Mouse (Mus musculus) embryonic facial prominence, embryonic 12.5 days (tissue): Measurements from ENCODE around the gene Nradd. TPM values are rescaled to one million over a fixed set of nuclear protein-coding genes. Genes with fewer than 3 reads are reported as not detected.

Experiments used
- microRNA-seq: library from miRNA; unstranded; fragments of <30 nt; microRNA quantifications from one replicate; pipeline ENCODE4, GENCODE M21; 2017
- polyA plus RNA-seq: library from polyadenylated mRNA; unstranded; fragments of >200 nt; fragmentation: Nextera tagmentation; extraction: Ambion mirVana; gene quantifications from 2 replicates; pipeline ENCODE4 v1.2.1, GENCODE M21; 2016

The Nradd gene
- polyA plus RNA-seq, 1 experiment from 2014 or later: 58.8 TPM

Small RNAs within 50 kb of the gene (microRNA-seq; reads per million reads assigned to microRNA genes)
- gene Mir8107: not detected

Other genes with a start within 250 kb of the Nradd start
- 19.3 and 22.3 TPM in 2 replicates for gene Ptpn23, start 216.2 kb downstream of the Nradd start, polyA plus RNA-seq
- 3.3 and 4.1 TPM in 2 replicates for gene Ngp, start 204.7 kb downstream of the Nradd start, polyA plus RNA-seq
- gene Klhl18, start 147.8 kb downstream of the Nradd start, polyA plus RNA-seq: 10.3 and 10.9 TPM in 2 replicates
- 1.4 and 1.5 TPM in 2 replicates for gene Kif9, start 147.5 kb downstream of the Nradd start, polyA plus RNA-seq
- 46.3 and 47.1 TPM in 2 replicates for gene Setd2, start 91.9 kb downstream of the Nradd start, polyA plus RNA-seq
- 1.2 and 1.7 TPM in 2 replicates for gene Nbeal2, start 29.7 kb upstream of the Nradd start, polyA plus RNA-seq
- 118 and 120 TPM in 2 replicates for gene Ccdc12, start 32.1 kb upstream of the Nradd start, polyA plus RNA-seq
- gene Myl3, start 117.4 kb upstream of the Nradd start, polyA plus RNA-seq: 1.9 and 2.4 TPM in 2 replicates
- 115 and 117 TPM in 2 replicates for gene Pth1r, start 122.7 kb upstream of the Nradd start, polyA plus RNA-seq
- not detected in 2 replicates for gene Prss42, start 173.7 kb upstream of the Nradd start, polyA plus RNA-seq
- not detected in 2 replicates for gene Prss44, start 189.5 kb upstream of the Nradd start, polyA plus RNA-seq
- not detected in 2 replicates for gene Prss43, start 202.2 kb upstream of the Nradd start, polyA plus RNA-seq
- not detected in 2 replicates for gene Prss45, start 210.1 kb upstream of the Nradd start, polyA plus RNA-seq
- not detected in 2 replicates for gene Prss46, start 220.1 kb upstream of the Nradd start, polyA plus RNA-seq
- 0.15 and 0.50 TPM in 2 replicates for gene Prss50, start 233.5 kb upstream of the Nradd start, polyA plus RNA-seq